Mouse (Mus musculus): ENCODE results near the gene Ttc29.

Ttc29 gene

GRCm38 (mm10) chr8:78426875-78427768 is 214.0 kb downstream of the Ttc29 start:
- DNase-seq = no peak

GRCm38 (mm10) chr8:78427769-78428130 is 214.7 kb downstream of the Ttc29 start:
- no peak for DNase-seq

DNA sequence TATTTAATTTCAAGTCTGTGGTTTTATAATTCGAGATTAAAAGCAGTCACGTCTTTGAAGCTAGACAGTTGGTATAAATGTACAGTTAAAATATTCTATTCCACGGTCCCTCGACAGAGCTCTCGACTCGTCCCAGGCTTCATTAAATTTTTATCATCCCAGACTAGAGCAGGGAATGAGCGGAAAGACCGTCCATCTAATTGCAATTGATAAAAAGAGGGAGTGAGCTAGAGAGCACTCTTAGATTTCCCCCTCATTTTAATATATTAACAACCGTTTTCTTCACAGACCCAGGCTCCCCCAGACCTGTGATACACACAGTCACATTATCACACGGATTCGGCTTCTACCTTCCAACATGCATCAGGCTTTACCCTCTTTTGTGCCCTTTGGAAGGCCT is 215.1 kb downstream of the Ttc29 start:
- no peak for DNase-seq

DNA sequence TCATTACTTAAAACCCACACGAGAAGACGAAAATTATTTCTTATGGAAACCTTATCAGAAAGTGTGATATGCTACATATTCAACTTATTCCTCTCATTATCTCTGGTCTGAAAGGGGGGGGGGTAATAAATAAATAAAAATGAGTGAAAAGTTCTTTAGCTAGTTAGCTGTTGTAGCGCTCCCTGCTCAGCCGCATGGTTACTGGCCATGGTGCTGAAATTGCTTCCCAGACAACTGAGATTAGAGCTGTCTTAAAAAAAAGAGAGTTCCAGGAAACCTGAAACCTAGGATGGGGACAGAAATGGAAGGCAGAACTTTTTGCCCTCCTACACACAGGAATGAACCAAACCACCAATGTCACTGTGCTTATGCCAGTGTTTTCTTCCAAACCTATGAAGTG is 218.3 kb downstream of the Ttc29 start:
- no peak for DNase-seq

- no peak for DNase-seq
Measured at GRCm38 (mm10) chr8:78432451-78432850, 219.4 kb downstream of the Ttc29 start.

DNA sequence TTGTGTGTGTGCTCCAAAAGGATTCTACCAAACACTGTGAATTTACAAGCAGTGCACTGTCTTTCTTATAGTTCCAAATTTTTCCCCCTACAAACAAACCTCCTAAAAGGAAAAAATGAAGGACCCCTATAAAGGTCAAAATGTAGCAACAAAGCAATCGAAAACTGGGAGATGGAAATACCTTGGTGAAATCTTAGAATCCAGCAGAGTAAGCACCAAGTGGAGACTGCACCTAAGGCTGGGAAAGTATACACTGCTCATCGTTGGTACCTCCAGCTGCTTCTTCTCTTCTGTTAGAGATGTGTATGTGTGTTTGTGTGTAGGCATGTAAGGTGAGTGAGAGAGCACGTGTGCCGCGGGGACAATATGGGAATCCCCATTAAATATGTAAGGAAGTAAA is 220.2 kb downstream of the Ttc29 start:
- no peak for DNase-seq

- DNase-seq = no peak
Measured at GRCm38 (mm10) chr8:78434340-78434739, 221.2 kb downstream of the Ttc29 start.

DNA sequence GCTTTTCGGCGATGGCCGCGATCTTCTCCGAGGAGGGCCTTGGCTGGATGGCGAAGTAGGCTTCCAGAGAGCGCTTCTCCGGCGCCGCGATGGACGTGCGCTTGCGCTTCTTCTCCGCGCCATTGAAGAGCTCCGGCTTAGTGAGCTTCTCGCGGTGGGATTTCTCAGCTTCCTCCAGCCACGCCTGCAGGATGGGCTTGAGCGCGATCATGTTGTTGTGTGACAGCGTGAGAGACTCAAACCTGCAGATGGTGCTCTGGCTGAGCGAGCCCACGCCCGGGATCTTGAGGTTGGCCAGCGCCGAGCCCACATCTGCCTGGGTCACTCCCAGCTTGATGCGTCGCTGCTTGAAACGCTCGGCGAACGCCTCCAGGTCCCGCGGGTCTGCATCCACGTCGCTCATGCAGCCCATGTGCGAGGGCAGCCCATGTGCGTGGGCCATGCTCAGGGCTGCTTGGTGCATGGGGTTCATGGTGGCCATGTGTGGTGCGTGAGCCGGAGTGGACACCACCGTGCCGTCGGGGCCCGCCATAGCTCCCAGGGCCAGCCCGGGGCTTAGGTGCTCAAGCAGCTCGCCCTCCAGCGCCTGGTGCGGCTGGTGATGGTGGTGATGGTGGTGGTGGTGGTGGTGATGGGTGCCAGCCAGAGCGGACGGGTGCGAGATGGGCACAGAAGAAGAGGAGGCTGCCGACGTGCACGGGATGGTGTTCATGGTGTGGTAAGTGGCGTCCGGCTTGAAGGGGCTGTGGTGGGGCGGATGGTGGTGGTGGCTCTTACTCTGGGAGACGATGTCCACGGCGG is 221.9 kb downstream of the Ttc29 start:
- DNase-seq = no peak

GRCm38 (mm10) chr8:78435624-78435960 is 222.5 kb downstream of the Ttc29 start:
- no peak for DNase-seq

- DNase-seq = peak in 1 of 2 experiments; percentile 34
Measured at GRCm38 (mm10) chr8:78436071-78436651, 223.1 kb downstream of the Ttc29 start, which contains the start of gene Pou4f2. Gene Pou4f2, minus strand, starts transcription at chr8:78436645.

GRCm38 (mm10) chr8:78436661-78437060 is 223.6 kb downstream of the Ttc29 start:
- no peak for DNase-seq

DNA sequence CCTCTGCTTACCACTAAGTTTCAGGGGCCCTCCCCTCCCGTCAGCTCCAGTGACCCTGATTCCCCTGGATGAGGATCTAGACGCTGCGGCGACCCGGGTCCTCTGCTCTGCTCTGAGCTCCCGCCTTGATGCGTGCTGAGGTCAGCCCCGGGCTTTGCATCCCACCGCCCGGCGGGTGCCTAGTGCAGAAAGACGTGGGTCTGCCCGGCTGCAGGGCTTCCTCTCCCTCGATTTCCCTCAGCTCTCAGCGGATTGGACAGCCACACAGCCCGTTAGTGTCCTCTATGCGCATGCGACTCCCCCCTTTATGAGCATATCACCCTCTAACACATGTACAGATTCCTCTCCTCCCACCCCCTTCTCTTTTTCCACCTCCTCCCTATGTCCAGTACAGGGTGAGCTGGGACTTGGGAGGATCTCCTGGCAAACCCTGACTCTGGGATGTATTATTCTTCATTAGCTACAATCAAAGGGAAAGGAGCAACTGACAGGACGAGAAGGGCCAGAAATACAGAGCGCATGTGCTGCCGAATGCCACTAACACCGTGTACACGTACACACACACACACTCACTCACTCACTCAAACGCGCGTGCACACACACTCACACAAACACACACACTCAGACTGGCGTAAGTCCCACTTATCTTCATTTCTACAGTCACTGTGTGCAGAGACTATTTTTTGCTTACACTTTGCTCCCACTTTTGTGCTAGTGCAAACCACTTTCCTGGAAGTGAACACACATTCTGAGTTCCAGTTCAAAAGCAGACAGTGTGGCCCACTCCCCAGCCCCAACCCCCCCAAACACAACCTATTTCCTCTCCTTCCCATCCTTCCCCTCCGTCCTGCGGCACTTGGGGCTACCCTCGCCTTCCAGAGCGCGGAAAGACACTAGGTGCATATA is 224.3 kb downstream of the Ttc29 start:
- DNase-seq = no peak

- no peak for DNase-seq
Measured at GRCm38 (mm10) chr8:78438121-78438520, 225.0 kb downstream of the Ttc29 start.

GRCm38 (mm10) chr8:78442781-78443180 is 229.7 kb downstream of the Ttc29 start:
- DNase-seq = no peak
